Mouse (Mus musculus) neural tube, embryonic 11.5 days (tissue): ENCODE results near the gene Hibadh. TPM values are rescaled to one million over a fixed set of nuclear protein-coding genes. Genes with fewer than 3 reads are reported as not detected.
"Not testable (repeated sequence)": the region's sequence is repeated elsewhere in the genome, so short reads cannot be mapped to it uniquely, and the experiment has no call there.

Experiments used
- ATAC-seq: fragments of 200-750 bp; cut with Nextera tagmentation; 2 replicates; pipeline ENCODE4 v1.8.0; 2017; ENCODE audit warnings: moderate number of reproducible peaks, mild to moderate bottlenecking, moderate TSS enrichment, moderate library complexity; ENCODE audit not compliant: insufficient read depth, low FRiP score, low TSS enrichment
- DNase-seq: peaks from one replicate; pipeline ENCODE4 v3.0.0-alpha.2; 2015; ENCODE audit warnings: low spot score
- H3K27ac ChIP-seq: fragments of 300-500 bp; sonication (generic); 2 replicates; pipeline ENCODE4 v1.5.1; 2014; ENCODE audit warnings: low read depth, mild to moderate bottlenecking, low read length
- H3K27me3 ChIP-seq: fragments of 300-500 bp; sonication (generic); 2 replicates; pipeline ENCODE4 v1.6.1; 2014; ENCODE audit warnings: mild to moderate bottlenecking, low read length, mixed read lengths; ENCODE audit not compliant: control insufficient read depth, insufficient read depth
- H3K36me3 ChIP-seq: fragments of 300-500 bp; sonication (generic); 2 replicates; pipeline ENCODE4 v1.6.1; 2014; ENCODE audit warnings: mild to moderate bottlenecking, low read length, moderate library complexity, mixed read lengths; ENCODE audit not compliant: control insufficient read depth, insufficient read depth
- H3K4me1 ChIP-seq: fragments of 300-500 bp; sonication (generic); 2 replicates; pipeline ENCODE4 v1.6.1; 2014; ENCODE audit warnings: low read length, mixed read lengths; ENCODE audit not compliant: control insufficient read depth, insufficient read depth
- H3K4me2 ChIP-seq: fragments of 300-500 bp; sonication (generic); 2 replicates; pipeline ENCODE4 v1.6.1; 2014; ENCODE audit warnings: low read depth, mild to moderate bottlenecking, moderate library complexity
- H3K4me3 ChIP-seq: fragments of 300-500 bp; sonication (generic); 2 replicates; pipeline ENCODE4 v1.5.1; 2014; ENCODE audit warnings: low read depth, low read length
- H3K9ac ChIP-seq: fragments of 300-500 bp; sonication (generic); 2 replicates; pipeline ENCODE4 v1.6.1; 2014; ENCODE audit warnings: mild to moderate bottlenecking, low read length
- H3K9me3 ChIP-seq: fragments of 300-500 bp; sonication (generic); 2 replicates; pipeline ENCODE4 v1.6.1; 2016; ENCODE audit warnings: low read length; ENCODE audit not compliant: control insufficient read depth
- WGBS: fragments of 180-500 bp; shearing (Covaris S2); extraction: QIAGEN DNeasy Blood & Tissue Kit; methylation state at CpG from one replicate; pipeline ENCODE4 v1.1.7; 2014; 5-methylcytosine and 5-hydroxymethylcytosine counted together
- polyA plus RNA-seq: library from polyadenylated mRNA; unstranded; fragments of >200 nt; fragmentation: Nextera tagmentation; extraction: Ambion mirVana; gene quantifications from 2 replicates; pipeline ENCODE4 v1.2.1, GENCODE M21; 2014

Hibadh gene
- polyA plus RNA-seq, result 43.7 and 47.6 TPM in 2 replicates

DNA sequence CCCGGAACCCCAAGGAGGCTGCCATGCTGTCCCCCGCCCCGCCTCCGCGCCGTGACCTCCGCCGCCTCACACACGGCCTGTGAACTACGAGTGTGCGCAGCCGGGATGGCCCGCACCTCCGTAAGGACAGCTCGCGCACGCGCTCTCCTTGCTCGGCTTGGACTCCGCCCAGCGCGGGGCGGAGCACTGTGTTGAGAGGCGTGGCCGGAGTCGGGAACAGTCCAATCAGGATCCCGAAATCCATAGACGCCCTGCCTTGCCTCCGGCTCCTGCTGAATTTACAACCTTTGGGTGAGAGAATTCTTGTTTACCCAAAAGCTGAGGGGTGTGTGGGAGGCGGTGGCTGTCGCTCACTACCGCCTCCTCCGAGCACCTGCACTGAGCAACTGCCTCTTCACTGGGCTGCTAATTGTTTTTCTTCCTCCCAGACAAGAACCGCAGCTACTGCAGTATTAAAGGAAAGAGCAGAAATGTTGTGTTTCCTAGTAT lies at the start of gene Hibadh:
TSS of gene Hibadh (minus strand) at position 166 of the 489 bp plus-strand sequence.
- ATAC-seq (peak; percentile 99), DNase-seq (peak; percentile 99)
- Histone ChIP-seq H3K27ac (peak within 1 kb of the TSS; percentile 64; the same call in 1 of the 2 replicates), H3K9ac (peak within 1 kb of the TSS; percentile 83), H3K4me2 (peak within 1 kb of the TSS; percentile 88), H3K36me3 (no peaks in the 10 kb centered on the region), H3K4me3 (peak within 1 kb of the TSS; percentile 81), H3K4me1 (no peaks in the 10 kb centered on the region), H3K9me3 (no peaks in the 10 kb centered on the region), H3K27me3 (no peaks in the 10 kb centered on the region)
- WGBS, result 0% methylated on average over 34 of the region's 34 CpGs

GRCm38 (mm10) chr6:52686901-52687500 lies 46.8 kb upstream of the Hibadh start:
- Histone ChIP-seq H3K9me3 (no peaks in the 10 kb centered on the region), H3K4me2 (no peak overlapping the region), H3K36me3 (no peaks in the 10 kb centered on the region), H3K4me1 (no peaks in the 10 kb centered on the region), H3K9ac (no peak overlapping the region), H3K27ac (no peak overlapping the region), H3K27me3 (no peaks in the 10 kb centered on the region), H3K4me3 (no peak overlapping the region)
- ATAC-seq (no peak), DNase-seq (no peak)
- WGBS, result 75% methylated on average over 5 of the region's 5 CpGs

- H3K9me3 ChIP-seq, result no peaks in the 10 kb centered on the region
- H3K4me1 ChIP-seq, result no peaks in the 10 kb centered on the region
- no peak overlapping the region for H3K4me2 ChIP-seq
- H3K27ac ChIP-seq, result no peak overlapping the region
- no peak overlapping the region for H3K4me3 ChIP-seq
- 90% methylated on average over 3 of the region's 3 CpGs for WGBS
- no peaks in the 10 kb centered on the region for H3K27me3 ChIP-seq
- no peak overlapping the region for H3K9ac ChIP-seq
- no peaks in the 10 kb centered on the region for H3K36me3 ChIP-seq
- no peak for DNase-seq
- ATAC-seq, result no peak
Observed at GRCm38 (mm10) chr6:52682607-52683006, 42.4 kb upstream of the Hibadh start.

DNA sequence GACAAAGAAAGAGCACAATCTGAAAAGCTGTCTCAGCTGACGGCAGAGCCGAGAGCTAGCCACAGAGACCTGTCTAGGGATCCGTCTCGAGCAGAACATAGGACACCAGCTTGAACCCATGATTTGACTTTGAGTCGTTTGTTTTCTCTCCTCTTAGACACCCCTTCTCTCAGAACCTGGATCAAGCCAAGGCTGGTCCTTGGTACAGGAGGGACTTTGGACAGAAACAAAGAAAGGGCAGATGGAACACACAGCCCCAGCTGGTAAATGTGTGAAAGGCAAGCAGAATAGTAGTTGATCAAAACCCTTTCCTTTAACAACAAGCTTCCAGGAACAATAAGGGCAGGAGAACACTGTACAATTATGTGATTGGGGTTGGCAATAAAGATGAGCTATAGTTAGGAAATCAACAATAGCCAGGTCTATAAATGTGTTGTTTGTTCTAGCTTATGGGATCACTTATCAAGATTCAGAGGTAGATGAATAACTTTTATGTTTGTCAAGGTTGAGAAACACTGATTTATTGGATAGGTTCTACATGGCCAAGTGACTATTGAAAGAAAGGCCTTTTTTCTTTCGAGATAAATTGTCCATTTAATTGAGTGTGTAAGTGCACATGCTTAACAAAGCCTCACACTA lies 41.8 kb upstream of the Hibadh start:
- H3K4me3 ChIP-seq, result no peak overlapping the region
- H3K27me3 ChIP-seq, result no peaks in the 10 kb centered on the region
- no peaks in the 10 kb centered on the region for H3K36me3 ChIP-seq
- no peak overlapping the region for H3K4me2 ChIP-seq
- DNase-seq (no peak), ATAC-seq (no peak)
- H3K4me1 ChIP-seq, result no peaks in the 10 kb centered on the region
- 76% methylated on average over 6 of the region's 6 CpGs for WGBS
- H3K27ac ChIP-seq, result no peak overlapping the region
- no peaks in the 10 kb centered on the region for H3K9me3 ChIP-seq
- no peak overlapping the region for H3K9ac ChIP-seq

DNA sequence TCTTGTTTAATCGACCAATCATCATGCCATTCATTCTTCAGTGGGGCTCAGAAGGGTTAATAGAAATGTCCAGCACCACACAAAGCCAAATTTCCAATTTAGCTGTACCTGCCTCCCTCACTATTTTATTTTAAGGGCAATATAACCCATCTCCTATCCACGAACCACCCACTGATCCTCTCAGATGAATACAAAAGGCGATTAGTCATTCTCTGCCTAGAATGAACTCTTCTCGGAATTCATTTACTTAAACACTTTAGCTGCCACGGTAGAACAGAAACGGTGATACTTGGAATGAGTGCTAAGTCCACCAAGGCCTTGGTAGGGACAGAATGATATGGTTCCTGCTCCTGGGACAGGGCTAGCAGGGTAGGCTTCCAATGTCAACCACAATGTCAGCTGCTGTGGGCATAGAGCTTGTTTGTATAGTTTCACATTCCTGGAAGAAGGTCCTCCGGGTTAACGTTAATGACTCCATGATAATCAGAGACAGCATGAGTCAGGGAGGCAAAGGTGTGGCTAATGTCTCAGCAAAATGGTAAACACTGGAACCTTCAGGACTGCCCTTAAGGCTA lies 40.4 kb upstream of the Hibadh start:
- no peak overlapping the region for H3K4me2 ChIP-seq
- DNase-seq, result no peak
- H3K4me3 ChIP-seq, result no peak overlapping the region
- no peaks in the 10 kb centered on the region for H3K4me1 ChIP-seq
- H3K9me3 ChIP-seq, result no peaks in the 10 kb centered on the region
- ATAC-seq, result no peak
- no peaks in the 10 kb centered on the region for H3K27me3 ChIP-seq
- H3K27ac ChIP-seq, result no peak overlapping the region
- WGBS, result 63% methylated on average over 8 of the region's 8 CpGs
- no peaks in the 10 kb centered on the region for H3K36me3 ChIP-seq
- H3K9ac ChIP-seq, result no peak overlapping the region

GRCm38 (mm10) chr6:52679565-52679964 lies 39.4 kb upstream of the Hibadh start:
- no peaks in the 10 kb centered on the region for H3K36me3 ChIP-seq
- H3K27me3 ChIP-seq, result no peaks in the 10 kb centered on the region
- no peak overlapping the region for H3K9ac ChIP-seq
- no peaks in the 10 kb centered on the region for H3K9me3 ChIP-seq
- H3K4me3 ChIP-seq, result no peak overlapping the region
- DNase-seq (no peak), ATAC-seq (no peak)
- H3K4me1 ChIP-seq, result no peaks in the 10 kb centered on the region
- WGBS, result 88% methylated on average over 9 of the region's 9 CpGs
- no peak overlapping the region for H3K27ac ChIP-seq
- H3K4me2 ChIP-seq, result no peak overlapping the region

- not testable (repeated sequence) for H3K27ac ChIP-seq, DNase-seq, H3K27me3 ChIP-seq, H3K9ac ChIP-seq, H3K9me3 ChIP-seq, H3K4me3 ChIP-seq, H3K36me3 ChIP-seq, H3K4me2 ChIP-seq, ATAC-seq, H3K4me1 ChIP-seq
- 88% methylated on average over 4 of the region's 4 CpGs for WGBS
Observed at GRCm38 (mm10) chr6:52677534-52677933, 37.3 kb upstream of the Hibadh start.

DNA sequence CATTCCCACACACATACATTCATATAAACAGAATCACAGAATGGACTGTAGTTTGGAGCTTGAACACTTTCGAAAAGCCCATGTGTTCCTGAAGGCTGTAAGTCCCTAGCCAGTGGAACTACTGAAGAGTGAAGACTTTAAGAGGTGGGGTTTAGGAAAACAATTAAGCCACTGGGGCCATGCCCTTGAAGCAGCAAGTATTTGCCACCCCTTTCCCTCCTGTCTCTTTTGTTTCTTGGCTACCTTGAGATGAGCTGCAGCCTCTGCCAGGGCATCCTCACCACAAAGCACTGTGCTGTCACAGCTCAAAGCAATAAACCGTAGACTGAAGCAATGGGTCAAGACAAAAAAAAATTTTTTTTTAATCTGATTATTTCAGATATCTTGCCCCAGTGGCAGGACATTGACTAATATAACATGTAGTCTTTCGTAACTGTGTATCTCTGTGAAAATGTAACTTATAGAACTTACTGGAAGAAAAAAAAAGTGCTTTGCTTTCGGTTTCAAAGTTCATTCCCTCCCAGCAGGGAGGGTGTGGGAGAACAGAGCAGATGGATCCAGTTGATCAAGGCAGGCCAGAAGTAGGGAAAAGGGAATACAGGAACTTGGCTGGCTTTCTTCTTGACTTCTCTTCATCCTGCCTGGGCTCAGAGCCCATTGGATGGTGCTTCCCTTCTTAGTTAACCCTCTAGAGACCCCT lies 35.2 kb upstream of the Hibadh start:
- Histone ChIP-seq H3K36me3 (no peaks in the 10 kb centered on the region), H3K4me2 (no peak overlapping the region), H3K9me3 (no peaks in the 10 kb centered on the region), H3K27me3 (no peaks in the 10 kb centered on the region), H3K9ac (no peak overlapping the region), H3K4me1 (no peaks in the 10 kb centered on the region), H3K27ac (no peak overlapping the region), H3K4me3 (no peak overlapping the region)
- no peak for DNase-seq
- no peak for ATAC-seq
- 78% methylated on average over 4 of the region's 4 CpGs for whole genome bisulfite sequencing
